Mouse (Mus musculus): ENCODE results near the gene Gm33543.

GRCm38 (mm10) chr10:95791427-95791804 is 51.3 kb downstream of the Gm33543 start:
- TF ChIP-seq POLR2A (IDR thresholded peaks at IDR 0.05; ENCODE audit: extremely low read depth, insufficient read depth, low read length) (no peak), CTCF (IDR thresholded peaks at IDR 0.05; ENCODE audit: extremely low read depth, insufficient read depth, low read length) (no peak)
